Mouse (Mus musculus) adrenal gland, adult (tissue): ENCODE measurements around the gene Aldh4a1.

Source experiments
- DNase-seq, 2 experiments: peaks; one replicate each; pipeline ENCODE4 v3.0.0; 2022 to 2023; ENCODE audit warnings: low spot score in 1 of 2; ENCODE audit not compliant: inconsistent age in 2 of 2

Aldh4a1 gene

DNA sequence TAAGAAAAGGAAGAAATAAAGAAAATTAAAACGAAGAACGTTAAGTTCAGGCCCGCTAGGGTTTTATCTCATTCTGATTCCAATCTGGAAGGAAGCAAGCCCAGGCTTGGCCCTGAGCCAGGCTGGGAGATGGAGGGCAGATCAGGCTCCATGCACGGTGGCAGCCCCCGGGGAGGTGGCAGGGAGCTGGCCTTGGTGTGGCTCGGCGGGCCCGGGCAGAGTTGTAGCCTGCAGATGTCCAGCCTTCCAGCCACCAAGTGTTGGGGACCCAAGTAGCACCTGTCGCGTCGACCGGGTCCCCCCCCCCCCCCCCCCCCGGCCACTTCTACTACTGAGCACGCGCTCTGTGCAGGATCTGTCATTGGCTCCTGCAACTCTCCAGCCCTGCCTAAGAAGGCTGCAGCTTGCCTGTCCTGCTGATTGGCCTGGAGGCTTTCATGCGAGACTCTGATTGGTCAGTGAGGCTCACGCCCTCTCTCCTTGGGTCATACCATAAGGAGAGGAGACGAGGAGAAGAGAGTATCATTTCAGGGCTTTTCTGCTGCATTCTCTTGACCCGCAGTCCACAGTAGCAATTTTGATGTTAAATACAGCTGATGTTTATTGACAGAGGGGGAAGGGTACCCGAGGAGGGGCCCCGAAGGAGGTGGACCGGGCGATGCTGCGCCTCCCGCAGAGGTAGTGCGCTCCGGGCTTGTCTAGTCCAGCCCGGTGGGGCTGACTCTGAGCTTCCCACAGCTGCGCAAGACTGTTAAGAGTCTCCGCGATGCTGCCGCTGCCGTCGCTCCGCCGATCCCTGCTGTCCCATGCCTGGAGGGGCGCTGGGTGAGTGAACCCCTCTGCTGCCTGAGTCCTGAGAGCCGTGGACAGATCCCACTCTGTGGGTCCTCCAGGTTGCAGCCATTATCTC, at the start of gene Aldh4a1:
Aldh4a1 (plus strand) TSS at position 494 of the 910 bp plus-strand sequence.
- peak; percentile 93 to 97 for DNase-seq

DNA sequence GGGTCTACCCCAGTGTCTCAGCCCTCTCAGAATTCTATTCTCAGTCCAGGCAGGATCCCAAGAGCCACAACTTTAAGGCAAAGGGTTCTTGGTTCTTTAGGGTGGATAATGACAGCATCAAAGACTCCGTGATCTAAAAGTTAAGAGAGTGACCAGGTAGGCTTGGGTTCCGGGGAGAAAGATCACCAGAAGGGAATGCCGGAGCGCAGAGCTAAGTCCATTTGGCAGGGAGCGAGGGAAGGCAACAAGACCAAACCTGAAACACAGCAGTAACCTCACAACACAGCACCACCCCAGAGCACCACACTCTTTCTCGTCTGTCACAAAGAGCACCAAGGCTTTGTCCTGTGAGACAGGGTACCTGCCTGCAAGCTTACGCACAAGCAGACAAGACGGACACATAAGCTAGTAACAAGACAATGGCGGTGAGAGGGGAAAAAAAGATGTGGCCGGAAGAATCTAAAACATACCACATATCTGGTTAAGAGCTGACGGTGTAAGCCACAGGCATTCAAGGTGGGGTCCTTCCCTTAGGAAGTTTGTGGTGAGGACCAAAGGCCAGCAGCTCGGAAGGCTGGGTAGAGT, 49.6 kb upstream of the Aldh4a1 start:
- peak in 1 of 2 experiments; percentile 30 for DNase-seq

DNA sequence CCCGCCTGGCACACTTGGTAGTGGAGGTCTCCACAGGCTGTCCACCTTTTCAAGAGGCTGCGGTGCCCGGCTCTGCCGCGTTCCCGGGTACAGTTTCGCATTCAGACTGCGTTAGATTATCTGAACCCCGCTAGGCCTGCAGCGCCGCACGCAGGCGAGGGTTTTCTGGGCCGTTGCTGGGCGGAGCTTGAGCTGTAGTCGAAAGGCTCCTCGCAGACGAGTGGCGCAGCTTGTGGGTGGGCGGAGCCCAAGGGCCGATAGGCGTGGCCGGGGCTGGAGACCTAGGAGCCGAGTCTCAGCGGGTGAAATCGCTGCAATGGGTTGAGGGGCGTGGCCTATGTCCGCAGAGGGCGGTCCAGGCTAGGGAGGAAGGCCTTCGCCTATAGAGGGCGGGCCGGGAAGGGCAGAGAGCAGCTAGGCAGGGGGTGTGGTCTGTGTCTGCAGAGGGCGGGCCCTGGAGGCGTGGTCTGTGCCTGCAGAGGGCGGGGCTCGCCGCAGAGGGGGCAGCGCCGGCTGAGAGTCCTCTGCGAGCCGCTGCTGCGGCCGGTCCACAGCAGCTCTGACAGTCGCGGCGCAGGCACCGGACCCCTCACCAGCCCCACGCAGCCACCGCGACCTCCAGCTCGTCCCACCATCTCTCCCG, 48.4 kb upstream of the Aldh4a1 start:
- peak; percentile 99 to 100 for DNase-seq

DNA sequence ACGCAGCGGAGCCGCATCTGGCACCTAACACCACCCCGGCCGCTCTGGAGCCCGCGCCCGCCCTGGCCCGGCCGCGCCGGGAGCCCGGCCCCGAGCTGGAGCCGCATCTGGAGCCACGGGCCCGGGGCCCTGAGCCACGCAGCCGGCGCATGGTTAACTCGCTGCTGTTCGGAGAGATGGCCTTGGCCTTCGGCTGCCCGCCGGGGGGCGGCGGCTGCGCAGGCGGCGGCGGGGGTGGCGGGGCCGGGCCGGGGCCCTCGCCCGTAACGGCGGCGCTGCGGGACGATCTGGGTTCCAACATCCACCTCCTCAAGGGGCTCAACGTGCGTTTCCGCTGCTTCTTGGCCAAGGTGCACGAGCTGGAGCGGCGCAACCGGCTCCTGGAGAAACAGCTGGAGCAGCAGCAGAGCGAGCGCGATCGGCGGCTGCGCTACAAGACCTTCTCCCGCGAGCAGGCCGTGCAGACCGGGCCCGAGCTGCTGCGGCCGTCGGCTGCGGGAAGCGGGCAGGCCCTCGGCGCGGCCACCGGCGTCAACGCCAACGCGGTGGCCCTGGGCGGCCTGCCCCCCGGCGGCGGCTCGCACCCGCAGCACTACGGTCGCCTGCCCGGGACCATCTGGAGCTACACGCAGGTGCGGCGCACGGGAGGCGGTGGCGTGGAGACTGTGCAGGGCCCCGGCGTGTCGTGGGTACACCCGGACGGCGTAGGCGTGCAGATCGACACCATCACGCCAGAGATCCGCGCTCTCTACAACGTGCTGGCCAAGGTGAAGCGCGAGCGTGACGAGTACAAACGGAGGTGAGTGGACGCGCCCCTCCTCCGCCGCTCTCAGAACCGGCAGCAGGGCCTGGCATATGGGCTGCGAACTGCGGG, 47.6 kb upstream of the Aldh4a1 start:
- peak in 1 of 2 experiments; percentile 71 for DNase-seq

DNA sequence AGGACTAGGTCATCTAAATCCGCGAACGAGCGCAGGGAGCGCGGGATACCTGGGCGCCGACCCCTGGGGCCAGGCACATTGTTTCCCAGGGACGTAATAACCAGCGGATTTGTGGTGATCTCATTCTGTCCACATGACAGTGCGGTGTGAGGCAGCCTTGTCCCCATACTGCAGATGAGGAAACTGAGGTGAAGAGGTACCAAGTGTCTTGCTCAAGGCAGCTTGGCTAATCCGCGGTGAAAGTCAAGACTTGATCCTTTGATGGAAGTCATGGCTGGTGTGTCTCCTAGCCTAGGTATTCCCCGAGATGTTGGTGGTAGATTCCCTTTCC, 47.0 kb upstream of the Aldh4a1 start:
- DNase-seq, result no peak

DNA sequence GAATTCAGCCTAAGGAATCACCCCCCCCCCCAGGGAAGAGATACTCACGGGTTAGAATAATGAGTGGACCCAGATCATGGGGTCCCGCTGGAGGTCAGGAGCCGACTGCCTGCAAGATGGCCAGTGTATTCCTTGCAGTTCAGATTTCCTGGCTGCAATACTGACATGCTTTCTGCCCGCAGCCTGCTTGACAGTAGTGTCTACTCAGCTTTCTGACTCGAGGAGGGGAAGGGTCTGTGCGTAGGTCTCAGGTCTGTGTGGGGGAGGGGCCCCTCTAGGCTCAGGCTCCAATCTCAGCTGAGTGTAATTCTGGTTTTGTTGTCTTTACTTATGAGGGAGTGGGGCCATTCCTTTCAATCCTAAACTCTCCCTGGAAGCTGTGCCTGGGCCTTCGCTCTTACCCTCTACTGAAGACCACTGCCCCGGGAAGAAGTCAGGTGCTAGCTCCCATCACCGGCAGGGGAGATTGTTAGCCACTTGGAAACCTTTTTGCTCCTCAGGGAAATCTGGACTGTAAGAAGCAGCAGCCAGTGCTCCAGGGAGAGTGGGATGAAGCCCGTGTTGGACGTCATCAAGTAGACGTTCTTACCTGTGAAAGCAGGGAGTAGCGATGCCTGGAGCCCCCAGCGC, 46.3 kb upstream of the Aldh4a1 start:
- DNase-seq, result peak in 1 of 2 experiments; percentile 51

DNA sequence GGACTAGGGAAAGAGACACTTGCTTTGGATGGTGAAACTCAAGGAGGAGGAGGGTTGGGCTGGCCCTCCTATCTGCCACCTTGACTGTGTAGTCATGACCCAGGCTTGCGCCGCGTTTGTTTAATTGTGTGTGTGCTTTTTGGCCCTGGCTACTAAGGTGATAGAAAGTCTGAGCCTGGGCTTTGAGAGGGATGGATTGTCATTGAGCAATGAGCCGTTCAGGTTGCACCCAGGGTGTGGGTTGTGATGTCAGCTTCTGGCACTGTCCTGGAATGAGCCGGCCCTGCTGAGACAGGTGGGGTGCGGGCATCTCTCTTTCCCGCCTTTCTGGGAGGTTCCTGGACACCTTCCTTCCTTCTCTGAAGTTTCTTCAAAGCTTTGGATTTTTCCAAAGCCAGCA, 45.7 kb upstream of the Aldh4a1 start:
- no peak for DNase-seq

DNA sequence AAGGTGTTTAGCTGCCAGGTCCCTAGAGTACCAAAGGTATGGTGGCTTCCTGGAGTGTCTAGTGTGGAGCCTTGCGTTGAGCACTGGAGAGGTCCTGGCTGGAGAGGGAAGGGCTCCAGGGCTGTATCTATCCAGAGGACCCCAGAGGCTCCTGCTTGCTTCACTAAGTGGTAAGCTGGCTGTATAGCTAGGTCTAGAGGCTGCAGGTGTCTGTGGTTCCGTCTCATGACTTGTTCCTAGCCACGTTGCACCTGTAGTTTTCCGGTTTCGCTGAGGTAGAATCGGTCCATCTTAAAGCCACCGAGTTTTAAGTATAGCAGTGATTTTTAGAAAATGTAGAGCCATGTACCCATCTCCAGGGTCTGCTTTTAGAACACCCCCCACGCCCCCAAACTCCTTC, 44.3 kb upstream of the Aldh4a1 start:
- DNase-seq, result peak in 1 of 2 experiments; percentile 19

DNA sequence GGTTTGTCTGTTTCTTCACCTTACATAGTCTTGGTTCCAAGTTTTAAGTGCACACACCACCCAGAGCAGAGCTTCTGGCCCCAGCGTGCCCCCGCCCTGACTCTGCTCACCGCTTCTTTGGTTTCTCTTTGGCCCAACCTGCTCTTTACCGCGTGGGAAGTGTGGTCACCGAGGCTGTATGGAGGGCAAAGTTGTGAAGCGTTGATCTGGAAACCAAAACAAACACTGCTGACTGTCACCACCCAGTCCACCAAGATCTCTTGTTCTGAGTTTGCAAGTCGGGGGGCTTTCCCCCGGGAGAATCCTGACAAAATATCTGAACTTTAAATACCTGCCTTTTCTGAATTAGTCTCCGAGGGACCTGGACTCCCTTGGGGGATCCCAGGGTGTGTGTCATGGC, 43.7 kb upstream of the Aldh4a1 start:
- DNase-seq, result no peak

DNA sequence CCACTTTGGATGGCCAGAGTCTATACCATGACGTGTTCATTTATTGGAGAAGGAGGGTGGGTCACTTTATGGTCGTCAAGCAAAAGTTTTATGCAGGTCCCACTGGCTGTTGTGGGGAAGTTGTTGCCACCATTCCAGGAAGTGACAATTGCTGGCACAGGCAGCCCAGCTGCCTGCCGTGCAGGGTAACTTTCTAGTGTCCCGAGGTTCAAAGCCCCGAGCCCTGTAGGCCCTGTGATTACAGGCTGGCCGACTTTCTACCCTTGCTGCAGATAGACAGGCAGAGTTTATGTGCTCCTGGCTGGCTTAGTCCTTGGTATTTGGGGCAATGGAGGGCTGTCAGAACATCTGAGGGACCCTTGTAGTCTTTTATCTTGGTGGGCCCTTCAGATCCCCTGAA, 43.2 kb upstream of the Aldh4a1 start:
- peak in 1 of 2 experiments; percentile 37 for DNase-seq

DNA sequence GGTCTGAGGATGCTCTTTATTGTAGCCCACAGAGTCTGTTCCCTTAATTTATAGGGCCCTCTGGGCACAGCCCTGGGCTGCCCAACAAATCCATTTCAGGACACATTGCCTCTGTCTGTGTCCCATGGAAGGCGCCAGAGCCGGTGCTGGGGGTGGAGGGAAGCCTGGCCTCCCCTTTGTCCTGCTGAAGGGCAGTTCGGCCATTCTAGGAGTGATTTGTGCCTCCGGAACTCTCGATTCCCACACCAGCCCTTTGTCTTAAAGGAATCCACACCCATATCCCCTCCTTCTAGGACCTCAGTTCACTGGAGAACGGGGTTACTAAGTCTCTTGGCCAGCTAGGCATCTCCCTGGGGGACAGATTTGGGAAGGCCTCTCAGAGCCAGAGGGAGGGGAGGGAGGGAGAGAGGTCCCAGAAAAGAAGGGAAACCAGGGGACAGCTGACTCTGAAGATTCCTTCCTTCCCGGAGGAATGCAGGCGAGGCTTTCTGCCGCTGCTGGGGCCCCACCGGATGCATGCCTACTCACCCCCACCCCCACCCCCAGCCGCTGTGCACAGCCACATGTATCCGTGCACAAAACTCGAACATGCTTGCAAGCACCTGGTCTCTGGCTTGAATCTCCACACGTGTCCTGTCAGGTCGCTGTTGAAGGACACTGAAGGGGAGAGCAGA, 41.9 kb upstream of the Aldh4a1 start:
- DNase-seq, result peak; percentile 34 to 72

DNA sequence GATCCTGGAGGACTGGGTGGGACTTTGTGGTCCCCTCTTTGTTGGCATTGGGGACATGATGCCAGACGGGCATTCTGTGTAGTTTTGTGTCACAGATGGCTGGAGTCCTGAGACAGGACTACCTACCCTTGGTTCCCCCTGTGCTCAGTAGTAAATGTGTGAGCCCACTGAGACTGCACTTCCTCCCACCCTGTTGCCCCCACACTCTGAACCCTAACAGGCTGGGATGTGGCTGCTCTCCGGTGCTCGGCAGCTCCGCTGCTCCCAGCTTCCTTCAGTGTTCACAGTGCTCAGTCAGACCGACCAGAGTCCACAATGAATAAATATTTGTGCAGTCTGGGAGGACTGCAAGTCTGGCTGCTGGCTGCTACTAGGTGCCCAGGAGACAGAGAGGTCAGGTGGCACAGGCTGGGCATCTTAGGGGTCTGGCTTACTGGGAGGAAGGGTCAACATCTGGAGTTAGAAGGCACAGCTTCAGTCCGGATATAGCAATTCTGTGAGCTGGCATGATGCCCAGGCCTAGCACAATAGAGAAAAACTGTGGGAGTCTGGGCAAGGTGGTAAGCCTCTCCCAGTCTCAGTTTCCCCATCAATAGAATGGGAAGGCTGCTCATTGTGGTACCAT, 41.1 kb upstream of the Aldh4a1 start:
- peak; percentile 39 to 77 for DNase-seq

DNA sequence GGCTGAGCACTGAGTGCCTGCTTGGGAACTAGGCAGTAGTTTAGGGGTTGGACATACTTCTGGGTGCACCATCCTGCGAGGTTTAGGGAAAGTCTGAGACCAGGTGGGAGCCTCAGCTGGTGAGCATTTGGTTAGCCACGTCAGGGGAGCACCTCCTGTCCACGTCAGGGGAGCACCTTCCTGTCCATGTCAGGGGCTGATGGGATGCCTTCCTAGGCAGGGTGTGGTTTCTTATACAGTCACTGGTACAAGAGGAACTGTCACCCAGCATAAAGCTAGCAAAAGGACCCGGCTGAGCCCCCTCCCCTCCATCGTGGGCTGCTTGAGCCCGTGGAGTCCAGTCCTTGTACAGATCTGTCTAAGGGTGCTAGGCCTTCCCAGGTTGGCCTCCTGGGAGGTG, 40.3 kb upstream of the Aldh4a1 start:
- DNase-seq, result peak; percentile 9 to 35

DNA sequence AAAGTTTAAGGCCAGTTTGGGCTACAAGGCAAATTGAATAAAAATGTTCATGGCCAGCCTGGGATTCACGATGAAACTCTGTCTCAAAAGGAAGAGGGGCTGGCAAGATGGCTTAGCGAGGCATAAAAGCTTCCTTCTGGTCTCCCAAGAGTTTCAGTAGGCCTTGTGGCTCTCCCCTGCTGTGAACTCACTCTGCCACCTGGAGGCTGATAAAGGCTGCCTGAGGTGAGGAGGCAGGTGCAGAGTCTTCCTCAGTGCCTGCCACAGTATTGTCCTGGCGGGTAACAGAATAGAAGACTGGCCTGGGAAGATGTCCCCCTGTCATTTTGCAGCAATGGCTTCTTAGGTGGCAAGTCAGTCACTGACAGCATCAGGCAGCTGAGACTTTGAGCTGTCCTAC, 39.8 kb upstream of the Aldh4a1 start:
- DNase-seq, result no peak

DNA sequence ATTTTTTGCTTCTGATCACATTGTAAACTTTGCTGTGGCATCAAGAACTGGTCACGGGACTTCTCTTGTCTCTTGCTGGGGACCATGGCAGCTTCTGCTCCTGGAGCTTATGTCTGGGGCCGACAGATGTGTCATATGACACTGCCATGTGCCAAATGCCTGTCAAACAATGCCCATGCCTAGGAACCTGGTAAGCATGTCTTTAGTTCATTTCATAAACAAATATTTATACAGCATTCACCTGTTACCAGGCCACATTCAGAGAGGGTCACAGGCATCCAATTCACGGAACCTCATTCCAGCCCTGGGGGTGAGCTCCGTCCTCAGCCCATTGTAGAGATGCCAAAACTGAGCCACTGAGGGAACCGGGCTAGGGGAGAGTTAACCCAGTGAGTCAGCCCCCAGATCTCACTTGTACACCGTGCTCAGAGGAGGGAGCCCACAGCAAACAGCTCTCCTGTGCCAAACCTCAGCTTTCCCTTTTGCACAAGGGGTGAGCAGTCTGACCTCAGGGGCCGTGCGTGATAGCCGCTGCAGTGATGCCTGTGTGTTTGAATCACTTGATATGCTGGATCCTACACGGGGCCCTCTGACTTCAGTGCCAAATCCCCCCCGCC, 38.9 kb upstream of the Aldh4a1 start:
- no peak for DNase-seq

DNA sequence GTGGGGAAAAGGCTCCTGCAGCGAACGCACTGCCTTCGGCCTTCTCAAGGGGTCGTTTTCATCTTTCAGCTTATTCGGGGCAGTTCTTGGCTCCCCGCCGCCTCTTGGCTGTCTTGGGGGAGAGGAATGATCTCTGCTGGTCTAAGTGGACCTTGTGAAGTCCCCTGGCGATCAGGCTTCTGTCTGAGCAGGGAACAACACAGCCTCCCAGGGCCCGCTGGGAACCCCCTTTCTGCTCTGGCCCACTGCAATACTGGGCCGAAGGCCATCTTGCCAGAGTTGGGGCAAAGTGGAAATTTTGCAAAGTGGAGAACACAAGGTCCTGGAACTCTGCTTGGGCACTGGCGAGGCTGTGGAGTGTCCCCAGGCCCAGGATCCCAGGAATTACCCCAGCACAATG, 38.0 kb upstream of the Aldh4a1 start:
- DNase-seq, result peak; percentile 34 to 68

DNA sequence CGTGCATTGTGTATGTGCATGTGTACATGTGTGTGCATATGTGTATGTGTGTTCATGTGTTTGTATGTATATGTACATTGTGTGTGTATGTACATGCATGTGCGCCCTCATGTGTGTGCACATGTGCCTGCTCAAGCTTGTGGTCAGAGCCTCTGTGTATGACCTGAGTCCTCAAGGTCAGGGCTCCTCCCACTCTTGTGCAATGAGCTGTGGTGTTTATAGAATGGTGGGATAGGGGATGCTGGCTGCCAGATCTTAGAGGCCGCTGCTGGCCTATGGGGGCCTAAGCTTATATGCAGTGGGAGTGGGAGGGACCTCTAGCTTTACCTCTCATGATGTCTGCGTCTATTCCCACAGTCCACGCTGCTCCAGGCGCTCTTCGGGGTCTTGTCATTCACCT, 37.0 kb upstream of the Aldh4a1 start:
- peak; percentile 60 to 78 for DNase-seq

DNA sequence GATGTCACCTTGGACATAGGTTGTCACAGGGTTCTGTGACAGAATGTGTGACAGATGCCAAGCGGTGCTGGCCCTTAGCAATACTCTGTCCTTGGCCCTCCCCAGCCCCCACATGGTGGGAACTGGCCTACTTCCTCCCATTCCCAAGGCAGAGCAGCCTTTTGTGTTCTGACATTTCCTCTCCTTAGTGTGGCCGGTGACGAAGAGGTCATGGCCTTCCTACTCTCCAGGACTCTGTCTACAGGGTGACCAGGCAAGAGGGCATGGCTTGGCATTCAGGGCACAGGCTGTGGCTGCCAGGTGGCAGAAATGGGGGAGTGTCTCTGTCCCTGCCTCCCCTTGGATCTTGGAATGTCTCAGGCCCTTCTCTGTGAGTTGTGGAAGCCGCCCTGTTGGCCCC, 35.3 kb upstream of the Aldh4a1 start:
- DNase-seq, result peak; percentile 67 to 84

DNA sequence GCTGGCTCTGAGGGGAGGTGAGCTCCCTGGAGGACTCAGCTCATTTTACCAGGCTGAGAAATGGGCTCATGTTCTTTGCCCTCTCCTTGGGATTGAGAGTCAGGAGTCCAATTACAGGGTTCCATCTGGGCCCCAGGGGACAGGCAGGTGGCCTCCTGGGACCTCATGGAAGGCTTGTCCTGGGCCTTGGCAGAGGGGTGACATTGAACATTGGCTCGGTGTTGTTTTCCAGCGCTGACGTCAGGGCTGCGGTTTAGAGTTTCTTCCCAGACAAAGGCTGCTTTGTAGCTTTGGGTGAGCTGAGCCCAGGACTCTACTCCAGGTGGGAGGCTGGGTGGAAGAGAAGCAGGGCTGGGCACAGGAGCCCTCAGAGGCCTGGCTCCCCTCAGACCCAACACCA, 34.9 kb upstream of the Aldh4a1 start:
- peak; percentile 60 to 81 for DNase-seq
